In genomic region chr6:114781415-114782240, GRCm38 (mm10) we compare ENCODE assay signal across 9 mouse cellular contexts.
A peak's percentile ranks its signal among the peaks of the same experiment; 100 is the strongest.
DNase-seq lines count a peak whose midpoint lies in the region; ATAC-seq and TF ChIP-seq lines count a peak whose summit lies in the region.
"Had no signal": no experiment of that assay in that cellular context is flagged by ENCODE, and none has a peak within 500 bp of the region (broad histone marks: within the 10 kb centered on the region; RNA-seq: fewer than 3 reads in every experiment).

No protein-coding gene starts in this region.

- no peak for TF ChIP-seq POLR2A in limb, embryonic 14.5 days (IDR thresholded peaks at IDR 0.05; ENCODE audit: borderline replicate concordance, extremely low read depth, insufficient read depth, insufficient read length)

- H3K27ac ChIP-seq in heart, embryonic 11.5 days (ENCODE audit: low read depth, low read length), result no peak overlapping the region
- H3K27ac ChIP-seq in hindbrain, embryonic 15.5 days (replicated peaks), result peak overlapping the region; percentile 56; the same call in 1 of the 2 replicates
- H3K27ac ChIP-seq in limb, embryonic 14.5 days (replicated peaks; ENCODE audit: low read depth, low read length), result peak overlapping the region; percentile 49
- H3K27ac ChIP-seq in neural tube, embryonic 14.5 days (ENCODE audit: low read depth, low read length), result peak overlapping the region; percentile 36; the same call in 1 of the 2 replicates

- no peak overlapping the region for H3K4me2 ChIP-seq in heart, embryonic 11.5 days
- no peak overlapping the region for H3K4me2 ChIP-seq in hindbrain, embryonic 15.5 days
- no peak overlapping the region for H3K4me2 ChIP-seq in limb, embryonic 14.5 days (replicated peaks; ENCODE audit: low read depth, low read length, severe bottlenecking)
- no peak overlapping the region for H3K4me2 ChIP-seq in neural tube, embryonic 14.5 days (ENCODE audit: low read depth, low read length)

- no peaks in the 10 kb centered on the region for H3K36me3 ChIP-seq in heart, embryonic 11.5 days (ENCODE audit: control insufficient read depth, insufficient read depth, low read length)
- H3K36me3 ChIP-seq in hindbrain, embryonic 15.5 days, result no peaks in the 10 kb centered on the region
- no peaks in the 10 kb centered on the region for H3K36me3 ChIP-seq in limb, embryonic 14.5 days (ENCODE audit: control insufficient read depth, insufficient read depth, low read length)
- no peaks in the 10 kb centered on the region for H3K36me3 ChIP-seq in neural tube, embryonic 14.5 days (ENCODE audit: control insufficient read depth, insufficient read depth, low read length)

- DNase-seq in heart, adult 11 months, result peak; percentile 98
- peak; percentile 89 for DNase-seq in adrenal gland, adult 2 months
- DNase-seq in gastrocnemius, adult 8-10 months (ENCODE audit: low spot score in 2 of 2), result peak; percentile 76 to 84
- peak; percentile 82 for DNase-seq in limb, embryonic 14.5 days (ENCODE audit: low spot score)
- no peak for DNase-seq in T-cell, adult 2 months (ENCODE audit: low spot score)

- WGBS in heart, embryonic 11.5 days (ENCODE audit: insufficient replicate concordance), result 41% methylated on average over 11 of the region's 11 CpGs
- 39% methylated on average over 11 of the region's 11 CpGs for WGBS in hindbrain, embryonic 15.5 days
- 23% methylated on average over 11 of the region's 11 CpGs for WGBS in limb, embryonic 14.5 days
- 42% methylated on average over 11 of the region's 11 CpGs for WGBS in neural tube, embryonic 14.5 days

- ATAC-seq in heart, embryonic 11.5 days (replicated peaks; ENCODE audit: insufficient number of reproducible peaks, low FRiP score, low TSS enrichment), result no peak
- peak; percentile 69; the same call in 1 of the 2 replicates for ATAC-seq in hindbrain, embryonic 15.5 days (ENCODE audit: low FRiP score, low read depth)
- peak; percentile 67; the same call in 1 of the 2 replicates for ATAC-seq in limb, embryonic 14.5 days (ENCODE audit: low FRiP score, low read depth)
- ATAC-seq in neural tube, embryonic 14.5 days (ENCODE audit: low read depth), result no peak
- ATAC-seq: Patski had no signal

- no peaks in the 10 kb centered on the region for H3K27me3 ChIP-seq in heart, embryonic 11.5 days (ENCODE audit: control insufficient read depth, insufficient read depth, low read length)
- H3K27me3 ChIP-seq in hindbrain, embryonic 15.5 days, result no peaks in the 10 kb centered on the region
- H3K27me3 ChIP-seq in limb, embryonic 14.5 days (ENCODE audit: control insufficient read depth, insufficient read depth, low read length), result no peaks in the 10 kb centered on the region
- H3K27me3 ChIP-seq in neural tube, embryonic 14.5 days (ENCODE audit: control insufficient read depth, insufficient read depth, low read length), result no peaks in the 10 kb centered on the region
- H3K27me3 ChIP-seq: Patski had no signal

- H3K9ac ChIP-seq in heart, embryonic 11.5 days (ENCODE audit: low read depth, low read length), result no peak overlapping the region
- H3K9ac ChIP-seq in hindbrain, embryonic 15.5 days, result no peak overlapping the region
- no peak overlapping the region for H3K9ac ChIP-seq in limb, embryonic 14.5 days (ENCODE audit: low read depth, low read length, severe bottlenecking)
- no peak overlapping the region for H3K9ac ChIP-seq in neural tube, embryonic 14.5 days (replicated peaks; ENCODE audit: low read depth, low read length)

- H3K4me1 ChIP-seq in heart, embryonic 11.5 days (ENCODE audit: control insufficient read depth, insufficient read depth, low read length), result peaks cover 21% of the 10 kb centered on the region
- H3K4me1 ChIP-seq in hindbrain, embryonic 15.5 days (replicated peaks), result peaks cover 32% of the 10 kb centered on the region
- H3K4me1 ChIP-seq in limb, embryonic 14.5 days (ENCODE audit: control insufficient read depth, insufficient read depth, low read length), result peaks cover 31% of the 10 kb centered on the region
- peaks cover 15% of the 10 kb centered on the region for H3K4me1 ChIP-seq in neural tube, embryonic 14.5 days (ENCODE audit: control insufficient read depth, insufficient read depth, low read length)

- no peak overlapping the region for H3K4me3 ChIP-seq in heart, embryonic 11.5 days (ENCODE audit: low read depth, low read length)
- H3K4me3 ChIP-seq in hindbrain, embryonic 15.5 days, result no peak overlapping the region
- H3K4me3 ChIP-seq in limb, embryonic 14.5 days (replicated peaks; ENCODE audit: low read length), result no peak overlapping the region
- no peak overlapping the region for H3K4me3 ChIP-seq in neural tube, embryonic 14.5 days (ENCODE audit: low read depth, low read length)

- H3K9me3 ChIP-seq in heart, embryonic 11.5 days (replicated peaks; ENCODE audit: control insufficient read depth, low read length), result no peaks in the 10 kb centered on the region
- H3K9me3 ChIP-seq in hindbrain, embryonic 15.5 days, result no peaks in the 10 kb centered on the region
- H3K9me3 ChIP-seq in limb, embryonic 14.5 days (ENCODE audit: control insufficient read depth, low read length), result no peaks in the 10 kb centered on the region
- no peaks in the 10 kb centered on the region for H3K9me3 ChIP-seq in neural tube, embryonic 14.5 days (ENCODE audit: control insufficient read depth, low read length)

Comparison
In these comparisons a context has a peak if more than half of its experiments do, and no peak if none do; other contexts are left out.
1. ATAC-seq: peak in hindbrain, embryonic 15.5 days (single experiment) and limb, embryonic 14.5 days (single experiment); none in heart, embryonic 11.5 days (single experiment) and neural tube, embryonic 14.5 days (single experiment).